Mouse (Mus musculus): Measurements from ENCODE around the gene Itgav. TPM values are rescaled to one million over a fixed set of nuclear protein-coding genes. Genes with fewer than 3 reads are reported as not detected.

Itgav gene
- polyA plus RNA-seq (2015; fragmentation: Illumina TruSeq; extraction: RNeasy Lipid Tissue Mini Kit (QIAGEN cat#74804); ENCODE audit: insufficient read depth, low replicate concordance) = 38.3 TPM

GRCm38 (mm10) chr2:83723921-83724826, at the start of gene Itgav:
Gene Itgav (plus strand): TSS chr2:83724397.

DNA sequence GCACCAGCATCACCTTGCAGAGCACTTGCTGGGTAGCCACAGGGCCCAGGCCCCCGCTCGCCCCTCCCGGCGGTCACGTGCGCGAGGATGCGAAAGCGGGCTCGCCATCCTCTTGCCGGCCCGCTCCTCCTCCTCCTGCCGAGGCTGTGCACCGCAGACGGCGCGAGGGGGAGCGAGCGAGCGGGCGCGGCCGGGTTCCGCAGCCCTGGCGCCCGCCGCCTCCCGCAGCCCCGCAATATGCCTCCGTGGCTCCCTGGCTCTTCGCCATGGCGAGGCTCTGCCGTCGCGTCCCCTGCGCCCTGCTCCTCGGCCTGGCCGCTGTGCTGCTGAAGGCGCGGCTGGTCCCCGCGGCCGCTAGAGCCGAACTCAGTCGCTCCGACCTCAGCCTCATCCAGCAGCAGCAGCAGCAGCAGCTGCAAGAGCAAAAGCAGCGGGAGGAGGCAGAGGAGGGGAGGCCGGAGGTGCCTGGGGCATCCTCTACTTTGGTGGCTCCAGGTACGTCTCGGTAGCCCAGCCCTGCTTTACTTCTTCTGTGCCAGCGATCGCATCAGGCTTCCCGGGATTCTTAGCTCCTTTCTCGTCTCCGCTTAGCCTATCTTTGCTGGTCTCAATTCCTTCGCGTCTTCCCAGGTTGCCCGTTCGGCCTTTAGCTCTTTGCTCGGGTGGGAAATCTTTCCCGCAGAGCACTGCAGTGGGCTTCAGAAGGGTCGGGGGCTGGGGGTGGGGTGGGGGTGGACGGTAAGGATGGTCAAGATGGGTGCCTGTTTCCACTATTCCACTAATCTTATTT, 88.5 kb downstream of the Itgav start, which contains the start of gene Fam171b:
TSS of gene Fam171b (plus strand) at position 154 of the 790 bp plus-strand sequence.

Other genes with a start within 250 kb of the Itgav start
- 168 TPM for gene Zc3h15, start 80.0 kb upstream of the Itgav start, polyA plus RNA-seq (2015; fragmentation: Illumina TruSeq; extraction: RNeasy Lipid Tissue Mini Kit (QIAGEN cat#74804); ENCODE audit: insufficient read depth, low replicate concordance)
- 1.6 TPM for gene Fam171b, start 88.2 kb downstream of the Itgav start, polyA plus RNA-seq (2015; fragmentation: Illumina TruSeq; extraction: RNeasy Lipid Tissue Mini Kit (QIAGEN cat#74804); ENCODE audit: insufficient read depth, low replicate concordance)
- gene Zswim2, start 216.8 kb downstream of the Itgav start, polyA plus RNA-seq (2015; fragmentation: Illumina TruSeq; extraction: RNeasy Lipid Tissue Mini Kit (QIAGEN cat#74804); ENCODE audit: insufficient read depth, low replicate concordance) = not detected
- not detected for gene Gm13698, start 231.3 kb downstream of the Itgav start, polyA plus RNA-seq (2015; fragmentation: Illumina TruSeq; extraction: RNeasy Lipid Tissue Mini Kit (QIAGEN cat#74804); ENCODE audit: insufficient read depth, low replicate concordance)
- not detected for gene Gm13693, start 237.1 kb downstream of the Itgav start, polyA plus RNA-seq (2015; fragmentation: Illumina TruSeq; extraction: RNeasy Lipid Tissue Mini Kit (QIAGEN cat#74804); ENCODE audit: insufficient read depth, low replicate concordance)
- gene Gm13695, start 242.9 kb downstream of the Itgav start, polyA plus RNA-seq (2015; fragmentation: Illumina TruSeq; extraction: RNeasy Lipid Tissue Mini Kit (QIAGEN cat#74804); ENCODE audit: insufficient read depth, low replicate concordance) = not detected
- not detected for gene Gm13696, start 248.7 kb downstream of the Itgav start, polyA plus RNA-seq (2015; fragmentation: Illumina TruSeq; extraction: RNeasy Lipid Tissue Mini Kit (QIAGEN cat#74804); ENCODE audit: insufficient read depth, low replicate concordance)

Measured in spleen, adult 10 weeks (tissue).